Mouse (Mus musculus) heart, embryonic 12.5 days (tissue): ENCODE measurements around the gene Casz1. TPM values are rescaled to one million over a fixed set of nuclear protein-coding genes. Genes with fewer than 3 reads are reported as not detected.

Experiments
- ATAC-seq: fragments of 200-750 bp; cut with Nextera tagmentation; 2 replicates; pipeline ENCODE4 v1.8.0; 2017; ENCODE audit warnings: moderate TSS enrichment, moderate library complexity; ENCODE audit not compliant: insufficient number of reproducible peaks, low FRiP score
- H3K27ac ChIP-seq: fragments of 300-500 bp; sonication (generic); 2 replicates; pipeline ENCODE4 v1.5.1; 2016; ENCODE audit warnings: mild to moderate bottlenecking, moderate library complexity; ENCODE audit not compliant: poor library complexity, severe bottlenecking
- H3K27me3 ChIP-seq: fragments of 300-500 bp; sonication (generic); replicated peaks from 2 replicates; pipeline ENCODE4 v1.6.1; 2016; ENCODE audit warnings: mild to moderate bottlenecking, moderate library complexity
- H3K36me3 ChIP-seq: fragments of 300-500 bp; sonication (generic); 2 replicates; pipeline ENCODE4 v1.6.1; 2016; ENCODE audit warnings: mild to moderate bottlenecking, moderate library complexity
- H3K4me1 ChIP-seq: fragments of 300-500 bp; sonication (generic); replicated peaks from 2 replicates; pipeline ENCODE4 v1.6.1; 2016; ENCODE audit warnings: mild to moderate bottlenecking
- H3K4me2 ChIP-seq: fragments of 300-500 bp; sonication (generic); 2 replicates; pipeline ENCODE4 v1.6.1; 2016; ENCODE audit warnings: mild to moderate bottlenecking, moderate library complexity
- H3K4me3 ChIP-seq: fragments of 300-500 bp; sonication (generic); 2 replicates; pipeline ENCODE4 v1.5.1; 2016; ENCODE audit warnings: mild to moderate bottlenecking
- H3K9ac ChIP-seq: fragments of 300-500 bp; sonication (generic); 2 replicates; pipeline ENCODE4 v1.6.1; 2016; ENCODE audit warnings: mild to moderate bottlenecking, moderate library complexity
- H3K9me3 ChIP-seq: fragments of 300-500 bp; sonication (generic); replicated peaks from 2 replicates; pipeline ENCODE4 v1.6.1; 2016; ENCODE audit warnings: mild to moderate bottlenecking, moderate library complexity
- WGBS: fragments of 180-500 bp; shearing (Covaris S2); methylation state at CpG from one replicate; pipeline ENCODE4 v1.1.7; 2016; 5-methylcytosine and 5-hydroxymethylcytosine counted together
- polyA plus RNA-seq: library from polyadenylated mRNA; unstranded; fragments of >200 nt; fragmentation: Nextera tagmentation; extraction: Ambion mirVana; gene quantifications from 2 replicates; pipeline ENCODE4 v1.2.1, GENCODE M21; 2016

Casz1 gene
- polyA plus RNA-seq, 1 experiment from 2014 or later, result 23.6 TPM

DNA sequence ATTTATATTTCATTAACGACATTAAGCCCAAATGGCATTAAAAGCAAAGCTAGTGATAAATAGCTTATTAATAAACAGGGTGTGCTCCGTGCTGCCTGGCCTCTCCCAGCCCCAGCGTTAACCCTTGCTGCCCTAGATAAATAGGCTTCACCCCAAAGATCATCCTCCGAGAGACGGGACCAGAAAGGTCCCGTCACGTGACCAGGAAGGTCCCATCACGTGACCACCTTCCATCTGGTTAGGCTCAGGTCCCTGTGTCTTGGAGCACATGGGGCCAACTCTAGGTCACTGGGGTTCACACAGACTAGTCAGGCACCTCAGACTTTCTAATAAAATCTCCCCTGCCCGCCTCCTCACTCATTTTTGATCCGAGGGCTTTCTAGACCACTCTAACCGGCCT lies 42.5 kb downstream of the Casz1 start:
- no peak overlapping the region for H3K9ac ChIP-seq
- peaks cover 3% of the 10 kb centered on the region; the same call in 1 of the 2 replicates for H3K36me3 ChIP-seq
- no peaks in the 10 kb centered on the region for H3K27me3 ChIP-seq
- H3K4me2 ChIP-seq, result peak overlapping the region; percentile 15; the same call in 1 of the 2 replicates
- ATAC-seq, result no peak
- no peak overlapping the region for H3K27ac ChIP-seq
- 57% methylated on average over 11 of the region's 11 CpGs for WGBS
- H3K4me1 ChIP-seq, result peaks cover 49% of the 10 kb centered on the region
- no peak overlapping the region for H3K4me3 ChIP-seq
- no peaks in the 10 kb centered on the region for H3K9me3 ChIP-seq

DNA sequence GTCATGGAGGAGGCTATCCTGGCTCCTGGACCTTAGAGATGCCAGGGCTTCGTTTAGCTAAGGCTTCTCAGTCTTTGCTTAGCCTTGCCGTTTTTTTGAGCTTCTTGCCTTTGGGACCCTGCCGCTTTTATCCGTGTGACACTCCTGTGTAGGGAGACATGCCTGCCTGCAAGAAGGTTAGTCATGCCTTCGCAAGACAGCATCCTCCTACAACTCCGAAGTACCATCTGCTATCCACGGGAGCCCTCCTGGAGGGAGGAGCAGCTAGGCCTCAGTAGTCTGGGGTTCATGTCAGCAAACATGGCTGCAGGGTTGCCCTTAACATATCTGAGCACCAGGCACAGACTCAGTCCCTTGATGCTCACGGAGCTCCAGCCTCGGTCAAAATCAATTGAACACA lies 43.4 kb downstream of the Casz1 start:
- Histone ChIP-seq H3K27ac (no peak overlapping the region), H3K4me2 (no peak overlapping the region), H3K9me3 (no peaks in the 10 kb centered on the region), H3K4me1 (peaks cover 49% of the 10 kb centered on the region), H3K36me3 (peaks cover 3% of the 10 kb centered on the region; the same call in 1 of the 2 replicates), H3K4me3 (no peak overlapping the region), H3K9ac (no peak overlapping the region), H3K27me3 (no peaks in the 10 kb centered on the region)
- WGBS, result 82% methylated on average over 9 of the region's 9 CpGs
- ATAC-seq, result no peak

DNA sequence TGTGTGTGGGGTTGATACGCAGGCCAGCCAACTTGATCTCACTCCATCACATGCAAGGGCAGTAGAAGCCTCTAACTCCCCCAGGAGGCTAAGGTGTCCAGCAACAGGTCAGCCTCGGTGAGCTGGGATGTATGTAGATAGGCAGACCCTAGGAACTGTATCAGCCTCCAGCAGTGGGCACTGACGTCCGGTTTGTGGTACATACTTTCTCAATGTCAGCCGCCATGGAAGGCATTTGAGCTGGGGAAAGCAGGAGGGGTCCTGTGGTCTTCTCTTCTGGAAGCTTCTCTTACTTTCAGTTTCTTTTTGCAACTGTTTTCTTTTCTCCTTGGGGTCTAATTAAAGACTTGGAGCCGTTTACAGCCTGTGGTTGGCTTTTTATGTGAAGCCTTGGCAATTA lies 45.2 kb downstream of the Casz1 start:
- Histone ChIP-seq H3K27ac (no peak overlapping the region), H3K27me3 (no peaks in the 10 kb centered on the region), H3K36me3 (no peaks in the 10 kb centered on the region; the same call in 1 of the 2 replicates), H3K9ac (no peak overlapping the region), H3K4me1 (peaks cover 57% of the 10 kb centered on the region), H3K9me3 (no peaks in the 10 kb centered on the region), H3K4me2 (no peak overlapping the region), H3K4me3 (no peak overlapping the region)
- ATAC-seq, result no peak
- WGBS, result 68% methylated on average over 6 of the region's 6 CpGs

DNA sequence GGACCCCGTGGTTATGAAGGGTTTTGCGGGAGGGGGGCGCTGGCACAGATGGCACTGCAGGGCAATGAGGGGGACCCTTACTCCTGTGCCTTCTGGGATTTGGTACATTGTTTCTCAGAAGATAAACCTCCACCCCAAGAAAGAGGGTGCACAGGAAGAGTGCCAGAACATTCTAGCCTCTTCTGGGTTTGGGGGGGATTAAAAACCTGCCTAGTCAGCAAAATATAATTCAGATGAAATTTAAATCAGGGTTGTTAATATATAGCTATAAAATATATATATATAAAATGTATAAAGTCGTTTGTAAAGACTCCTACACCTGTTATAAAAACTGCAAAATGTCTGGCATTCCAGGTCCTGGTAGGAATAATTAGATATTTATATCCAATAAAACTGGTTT lies 48.8 kb downstream of the Casz1 start:
- Histone ChIP-seq H3K27me3 (0 out of 2 replicates have a peak, but pooled peaks cover under 1% of the 10 kb centered on the region), H3K4me3 (no peak overlapping the region), H3K4me1 (peaks cover 73% of the 10 kb centered on the region), H3K9ac (no peak overlapping the region), H3K36me3 (no peaks in the 10 kb centered on the region; the same call in 1 of the 2 replicates), H3K4me2 (no peak overlapping the region), H3K27ac (no peak overlapping the region), H3K9me3 (no peaks in the 10 kb centered on the region)
- no peak for ATAC-seq
- 81% methylated on average over 4 of the region's 4 CpGs for WGBS

DNA sequence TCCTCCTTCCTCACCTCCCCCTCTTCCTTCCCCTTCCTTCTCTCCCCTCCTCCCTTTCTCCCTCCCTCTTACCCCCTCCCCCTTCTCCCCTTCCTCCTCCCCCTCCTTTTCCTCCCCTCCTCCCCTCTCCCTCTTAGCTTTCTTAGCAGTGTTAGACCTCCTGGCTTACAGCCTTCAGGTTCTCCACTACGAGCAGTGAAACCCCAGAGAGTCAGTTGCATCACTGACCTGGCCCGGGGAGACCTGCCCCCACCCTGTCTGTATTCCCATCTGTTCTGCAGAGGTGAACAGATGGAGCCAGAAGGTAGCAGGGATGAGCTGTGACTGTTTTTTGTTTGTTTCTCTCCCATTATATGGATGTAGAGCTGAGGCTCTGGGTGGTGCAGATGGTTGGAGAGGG lies 49.9 kb downstream of the Casz1 start:
- Histone ChIP-seq H3K4me3 (no peak overlapping the region), H3K9ac (no peak overlapping the region; the same call in 1 of the 2 replicates), H3K4me2 (no peak overlapping the region), H3K27me3 (peaks cover 9% of the 10 kb centered on the region), H3K27ac (no peak overlapping the region), H3K9me3 (no peaks in the 10 kb centered on the region), H3K36me3 (no peaks in the 10 kb centered on the region), H3K4me1 (peaks cover 77% of the 10 kb centered on the region)
- 26% methylated on average over 2 of the region's 2 CpGs for WGBS
- no peak for ATAC-seq

DNA sequence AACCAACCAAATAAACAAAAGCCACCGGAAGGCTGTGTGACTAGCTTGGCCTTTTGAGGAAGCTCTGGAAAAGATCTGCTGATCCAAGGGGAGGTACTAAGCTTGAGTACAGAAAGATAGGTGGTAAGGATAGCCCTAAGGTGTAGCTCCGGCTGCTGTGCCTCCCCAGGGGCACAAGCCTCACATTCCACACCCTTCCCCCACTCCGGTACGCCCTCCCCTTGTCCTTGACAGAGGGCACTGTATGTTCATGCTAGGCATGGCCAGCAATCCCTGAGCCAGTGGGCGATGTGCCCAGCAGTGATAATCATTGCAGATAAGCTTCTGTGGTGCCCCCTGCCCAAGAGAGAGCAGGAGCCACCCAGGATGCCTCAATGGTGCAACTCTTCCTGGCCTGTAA lies 51.3 kb downstream of the Casz1 start:
- Histone ChIP-seq H3K36me3 (no peaks in the 10 kb centered on the region), H3K9ac (no peak overlapping the region), H3K27me3 (peaks cover 14% of the 10 kb centered on the region), H3K4me1 (peaks cover 86% of the 10 kb centered on the region), H3K9me3 (no peaks in the 10 kb centered on the region), H3K27ac (peak overlapping the region; percentile 6; the same call in 1 of the 2 replicates), H3K4me3 (no peak overlapping the region), H3K4me2 (no peak overlapping the region)
- WGBS, result 59% methylated on average over 5 of the region's 5 CpGs
- no peak for ATAC-seq

DNA sequence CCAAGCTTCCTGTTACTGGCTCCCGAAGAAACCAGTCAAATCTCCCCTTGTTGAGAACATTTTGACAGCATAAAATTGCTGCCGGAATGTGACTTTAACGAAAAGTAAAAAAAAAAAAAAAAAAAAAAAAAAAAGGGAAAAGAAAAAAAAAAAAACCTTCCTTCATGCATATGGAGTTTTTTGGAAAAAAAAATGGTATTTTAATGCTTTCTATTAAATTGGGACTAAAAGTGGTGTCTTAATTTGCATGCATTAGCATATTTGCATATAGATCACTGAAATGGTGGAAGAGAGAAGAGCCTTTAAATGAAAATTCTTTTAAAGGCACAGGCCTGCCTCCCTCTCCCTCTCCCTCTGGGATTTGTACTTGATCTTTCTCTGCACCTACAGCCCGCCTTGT lies 52.0 kb downstream of the Casz1 start:
- 68% methylated on average over 4 of the region's 4 CpGs for WGBS
- H3K9me3 ChIP-seq, result no peaks in the 10 kb centered on the region
- H3K9ac ChIP-seq, result no peak overlapping the region
- H3K36me3 ChIP-seq, result no peaks in the 10 kb centered on the region
- peaks cover 83% of the 10 kb centered on the region for H3K4me1 ChIP-seq
- H3K4me3 ChIP-seq, result no peak overlapping the region
- peaks cover 17% of the 10 kb centered on the region for H3K27me3 ChIP-seq
- H3K4me2 ChIP-seq, result no peak overlapping the region
- ATAC-seq, result no peak
- peak overlapping the region; percentile 48; the same call in 1 of the 2 replicates for H3K27ac ChIP-seq

DNA sequence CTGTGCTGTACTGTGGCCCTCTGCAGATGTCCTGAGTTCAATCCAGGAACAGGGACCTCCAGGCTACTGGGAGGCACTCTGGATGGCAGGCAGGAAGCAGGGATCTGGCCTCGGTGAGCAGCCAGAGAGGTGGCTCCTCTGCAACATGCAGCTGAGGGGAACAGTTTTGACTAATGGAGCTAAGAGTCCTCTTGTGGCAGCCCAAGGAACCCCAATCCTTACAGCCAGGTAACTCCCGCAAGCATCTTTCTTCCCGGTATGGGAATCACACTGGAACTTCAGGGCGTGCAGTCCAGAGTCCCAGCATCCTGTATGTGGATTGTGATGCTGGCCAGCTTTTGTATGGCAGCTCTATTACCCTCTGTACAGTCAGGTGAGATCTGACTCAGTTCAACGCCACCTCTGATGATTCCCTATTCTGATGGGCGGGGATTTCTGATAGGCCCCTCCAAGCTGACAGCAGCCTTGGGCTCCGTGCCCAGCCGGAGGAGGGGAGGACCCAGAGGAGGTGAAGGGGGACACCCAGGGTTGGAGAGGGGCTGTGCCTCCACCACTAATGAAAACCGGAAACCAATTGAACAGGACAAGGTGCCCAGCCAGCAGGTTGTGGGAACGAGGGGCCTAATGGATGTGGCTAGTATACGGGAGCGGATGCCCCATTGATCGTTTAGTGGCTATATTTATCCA lies 53.3 kb downstream of the Casz1 start:
- no peak overlapping the region for H3K9ac ChIP-seq
- H3K27ac ChIP-seq, result peak overlapping the region; percentile 48
- no peak overlapping the region for H3K4me3 ChIP-seq
- H3K27me3 ChIP-seq, result peaks cover 22% of the 10 kb centered on the region
- peak; percentile 46; the same call in 1 of the 2 replicates for ATAC-seq
- H3K4me2 ChIP-seq, result no peak overlapping the region
- 54% methylated on average over 13 of the region's 13 CpGs for WGBS
- peaks cover 83% of the 10 kb centered on the region for H3K4me1 ChIP-seq
- no peaks in the 10 kb centered on the region for H3K36me3 ChIP-seq
- no peaks in the 10 kb centered on the region for H3K9me3 ChIP-seq

DNA sequence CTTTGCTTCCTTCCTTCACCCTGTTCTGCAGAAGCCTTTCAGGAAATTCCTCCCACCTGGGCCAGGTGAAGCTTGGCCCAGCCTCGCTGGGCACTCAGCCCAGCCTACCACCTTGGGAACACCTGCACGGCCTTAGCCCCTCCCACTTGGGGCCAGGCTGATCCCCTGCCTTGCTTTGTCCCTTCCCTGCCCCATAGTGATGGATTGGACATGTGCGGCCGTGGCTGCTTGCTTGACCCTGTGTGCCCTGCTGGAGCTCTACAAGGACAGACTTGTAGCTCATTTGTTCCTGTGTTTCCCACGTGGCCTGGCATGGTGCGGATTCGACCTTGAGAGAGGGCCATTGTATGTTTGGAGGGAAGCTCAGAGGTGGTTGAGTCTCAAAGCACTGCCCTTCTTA lies 54.0 kb downstream of the Casz1 start:
- Histone ChIP-seq H3K4me1 (peaks cover 81% of the 10 kb centered on the region), H3K4me3 (no peak overlapping the region), H3K36me3 (no peaks in the 10 kb centered on the region), H3K4me2 (no peak overlapping the region), H3K27me3 (peaks cover 22% of the 10 kb centered on the region), H3K9ac (no peak overlapping the region), H3K9me3 (no peaks in the 10 kb centered on the region), H3K27ac (no peak overlapping the region)
- 68% methylated on average over 7 of the region's 7 CpGs for WGBS
- ATAC-seq, result no peak

DNA sequence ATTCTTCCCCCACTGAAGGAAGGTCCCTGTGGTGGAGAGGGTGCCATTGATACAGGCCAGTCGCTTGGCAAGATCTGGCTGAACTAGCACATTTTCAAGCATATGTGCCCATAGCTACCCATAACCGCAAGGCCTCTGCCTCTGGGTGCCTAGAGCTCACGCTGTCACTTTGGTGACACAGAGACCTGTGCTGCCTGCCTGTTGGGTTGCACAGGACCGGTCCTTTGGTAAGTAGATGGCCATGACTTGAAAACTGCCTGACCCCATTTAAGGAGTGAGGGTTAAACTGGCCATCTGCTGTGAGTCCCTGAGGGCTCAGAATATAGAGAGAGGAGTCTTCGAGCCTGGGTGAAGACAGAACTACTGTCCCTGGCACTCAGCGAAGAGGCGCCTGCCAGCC lies 55.2 kb downstream of the Casz1 start:
- 45% methylated on average over 7 of the region's 7 CpGs for WGBS
- H3K9ac ChIP-seq, result peak overlapping the region; percentile 66; the same call in 1 of the 2 replicates
- peak overlapping the region; percentile 33 for H3K4me3 ChIP-seq
- peaks cover 73% of the 10 kb centered on the region for H3K4me1 ChIP-seq
- no peak for ATAC-seq
- no peak overlapping the region; the same call in 1 of the 2 replicates for H3K27ac ChIP-seq
- H3K27me3 ChIP-seq, result peaks cover 22% of the 10 kb centered on the region
- peak overlapping the region; percentile 65 for H3K4me2 ChIP-seq
- H3K9me3 ChIP-seq, result no peaks in the 10 kb centered on the region
- H3K36me3 ChIP-seq, result no peaks in the 10 kb centered on the region

DNA sequence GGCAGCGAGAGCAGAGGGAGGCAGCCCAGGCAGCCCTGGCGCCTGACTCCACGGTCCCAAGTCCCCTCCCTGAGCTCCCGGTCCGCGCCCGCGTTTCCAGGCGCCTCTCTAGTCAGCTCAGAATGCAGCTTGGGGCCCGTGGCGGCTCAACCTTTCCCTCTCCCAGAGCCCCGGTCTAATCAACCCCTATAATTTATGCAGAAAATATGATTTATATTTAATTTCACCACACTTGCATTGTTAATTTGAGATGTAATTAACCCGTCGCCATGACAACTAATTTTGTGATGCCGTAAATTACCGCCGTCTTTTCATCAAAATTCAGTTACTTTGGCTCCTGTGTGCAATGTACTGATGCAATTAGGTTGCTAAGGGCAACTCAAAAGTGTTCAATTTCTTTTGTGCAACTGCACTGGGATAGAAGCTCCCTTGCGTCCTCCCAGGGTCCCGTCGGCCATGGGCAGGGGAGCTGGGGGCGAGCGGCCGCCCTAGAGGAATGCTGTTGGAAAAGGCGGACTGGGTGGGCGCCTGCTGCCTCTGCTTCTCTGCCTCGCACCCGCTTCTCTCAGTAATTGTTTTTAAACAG lies 55.8 kb downstream of the Casz1 start:
- H3K27ac ChIP-seq, result no peak overlapping the region
- peak overlapping the region; percentile 33 for H3K4me3 ChIP-seq
- H3K9ac ChIP-seq, result peak overlapping the region; percentile 66
- ATAC-seq, result peak; percentile 46; the same call in 1 of the 2 replicates
- peaks cover 67% of the 10 kb centered on the region for H3K4me1 ChIP-seq
- no peaks in the 10 kb centered on the region for H3K9me3 ChIP-seq
- H3K36me3 ChIP-seq, result no peaks in the 10 kb centered on the region
- 6% methylated on average over 27 of the region's 27 CpGs for WGBS
- peak overlapping the region; percentile 65 for H3K4me2 ChIP-seq
- H3K27me3 ChIP-seq, result peaks cover 22% of the 10 kb centered on the region
